ENCODE assay signal across 12 mouse cellular contexts in genomic region chr15:32596574-32596973, GRCm38 (mm10).
"Had no signal": no experiment of that assay in that cellular context is flagged by ENCODE, and none has a peak within 500 bp of the region (broad histone marks: within the 10 kb centered on the region; RNA-seq: fewer than 3 reads in every experiment).

No protein-coding gene starts in this region.

- H3K27ac ChIP-seq: left cerebral cortex, adult 2 months; limb, embryonic 13.5 days; liver, embryonic 14.5 days; midbrain, embryonic 15.5 days had no signal

- H3K27me3 ChIP-seq: midbrain, embryonic 15.5 days had no signal

- DNase-seq: kidney, adult 18-20 months; kidney, postnatal 10 days; kidney, postnatal 4 days; lung, adult 18-20 months; lung, postnatal 36 days; right cerebral cortex, postnatal 14 days; thymus, adult 18-20 months; thymus, postnatal 14 days had no signal

- H3K9ac ChIP-seq: limb, embryonic 13.5 days; liver, embryonic 14.5 days; midbrain, embryonic 15.5 days had no signal

- H3K4me2 ChIP-seq: limb, embryonic 13.5 days; midbrain, embryonic 15.5 days had no signal

- H3K4me3 ChIP-seq: left cerebral cortex, adult 2 months; limb, embryonic 13.5 days; midbrain, embryonic 15.5 days had no signal

- H3K9me3 ChIP-seq: limb, embryonic 13.5 days; midbrain, embryonic 15.5 days had no signal

- H3K36me3 ChIP-seq: midbrain, embryonic 15.5 days had no signal
